Mouse (Mus musculus) embryonic fibroblast, embryonic 13.5 days (primary cell): ENCODE measurements around the gene Clca4a.

ENCODE experiments used
- CTCF ChIP-seq: IDR thresholded peaks from 2 replicates; pipeline ENCODE4 v1.5.1; 2011; ENCODE audit warnings: mild to moderate bottlenecking, control low read depth, low read length, moderate library complexity, borderline replicate concordance; ENCODE audit not compliant: insufficient read depth
- POLR2A ChIP-seq: IDR thresholded peaks from 2 replicates; pipeline ENCODE4 v1.6.1; 2011; ENCODE audit warnings: low read depth, mild to moderate bottlenecking, control low read depth, low read length, moderate library complexity

- TF ChIP-seq POLR2A (no peak), CTCF (no peak)
Measured at GRCm38 (mm10) chr3:144993055-144993454, 18.2 kb upstream of the Clca4a start.
